Mouse (Mus musculus): ENCODE results near the gene Hinfp.
A peak's percentile ranks its signal among the peaks of the same experiment; 100 is the strongest.

Hinfp gene

DNA sequence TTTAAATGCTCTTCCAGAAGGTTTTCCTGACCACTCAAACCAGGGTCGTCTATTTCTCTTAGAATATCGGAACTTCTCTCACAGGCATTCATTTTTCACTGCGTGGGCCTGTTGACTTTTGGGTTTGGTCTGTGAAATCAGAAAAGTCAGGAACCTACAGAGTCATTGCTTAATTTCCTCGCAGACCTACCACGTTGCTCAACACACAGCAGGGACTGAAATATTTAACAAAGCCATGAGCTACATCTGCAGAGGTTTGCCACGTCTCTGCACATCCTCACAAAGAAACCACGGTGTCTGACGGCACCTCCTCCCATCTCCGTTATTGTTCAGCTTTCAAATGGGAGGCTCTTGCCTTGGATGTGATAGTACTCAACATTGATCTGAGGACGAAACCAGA is 46.5 kb downstream of the Hinfp start:
- DNase-seq (ENCODE audit: inconsistent ontology term): no peak

DNA sequence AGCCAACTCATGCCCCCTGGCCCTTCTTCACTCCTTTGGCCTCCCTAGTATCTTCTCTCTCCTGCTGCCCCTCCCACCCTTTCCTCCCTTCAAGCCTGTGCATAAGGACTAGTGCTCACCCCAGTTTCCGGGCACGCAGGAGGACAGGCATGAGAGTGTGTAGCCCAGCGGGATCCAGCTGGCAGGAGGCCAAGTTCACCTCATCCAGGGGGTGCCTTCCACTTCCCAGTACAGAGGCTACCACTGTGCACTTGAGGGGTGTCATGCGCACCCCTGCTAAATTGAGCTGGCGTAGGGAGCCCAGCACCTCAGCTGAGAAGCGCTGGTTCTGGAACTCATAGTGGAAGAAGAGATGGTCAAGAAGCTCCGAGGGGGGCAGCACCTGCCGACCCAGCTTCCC is 49.3 kb downstream of the Hinfp start:
- no peak for DNase-seq (ENCODE audit: inconsistent ontology term)

DNA sequence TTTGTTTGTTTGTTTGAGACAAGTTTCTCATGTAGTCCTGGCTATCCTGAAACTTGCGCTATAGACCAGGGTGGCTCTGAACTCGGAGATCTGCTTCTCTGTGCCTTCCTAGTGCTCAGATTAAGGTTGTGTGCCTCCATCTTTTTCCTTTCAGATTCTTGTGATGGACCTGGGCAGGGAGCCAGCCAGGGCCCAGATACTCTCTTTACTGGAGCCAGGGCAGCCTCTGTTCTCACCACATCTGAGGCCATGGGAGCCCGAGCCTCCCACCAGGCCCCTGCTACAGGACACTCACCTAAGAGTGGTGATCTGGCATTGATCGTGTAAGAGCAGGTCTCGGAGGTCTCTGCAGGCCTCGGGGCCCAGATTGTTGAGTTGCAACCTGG is 50.3 kb downstream of the Hinfp start:
- no peak for DNase-seq (ENCODE audit: inconsistent ontology term)

DNA sequence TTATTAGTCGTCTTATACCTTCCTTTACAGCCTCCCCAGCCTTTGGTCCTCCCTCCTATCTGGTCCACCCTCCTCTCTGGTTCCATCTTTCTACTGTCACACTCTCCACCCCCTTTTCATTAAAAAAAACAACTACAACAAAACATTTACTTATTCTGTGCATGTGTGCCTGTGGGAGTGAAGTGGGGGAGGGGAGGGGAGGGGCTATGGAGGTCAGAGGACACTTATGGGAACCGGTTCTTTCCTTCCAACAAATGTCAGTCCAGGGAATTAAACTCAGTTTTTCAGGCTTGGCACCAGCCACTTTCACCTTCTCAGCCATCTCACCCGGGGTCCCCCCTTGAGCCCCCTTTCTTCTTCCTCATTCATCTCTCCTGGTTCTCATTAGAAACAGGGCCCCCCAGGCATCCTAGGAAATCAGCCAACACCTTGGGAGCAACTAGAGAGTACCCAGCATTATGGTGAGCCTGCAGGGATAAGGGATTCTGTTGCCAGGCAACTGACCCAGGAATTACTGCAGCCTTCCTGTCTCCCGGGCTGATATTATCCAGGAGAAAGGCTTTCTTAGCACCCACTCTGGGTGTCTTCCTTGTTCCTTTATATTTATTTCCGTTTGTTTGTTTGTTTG is 50.8 kb downstream of the Hinfp start:
- DNase-seq (ENCODE audit: inconsistent ontology term): no peak

GRCm38 (mm10) chr9:44253441-44253840 is 52.0 kb downstream of the Hinfp start:
- DNase-seq (ENCODE audit: inconsistent ontology term): no peak

- no peak for DNase-seq (ENCODE audit: inconsistent ontology term)
Observed at GRCm38 (mm10) chr9:44251314-44251713, 54.2 kb downstream of the Hinfp start, which contains the start of gene Pdzd3. Gene Pdzd3, minus strand, starts transcription at chr9:44251471.

GRCm38 (mm10) chr9:44250445-44250844 is 55.0 kb downstream of the Hinfp start:
- DNase-seq (ENCODE audit: inconsistent ontology term): no peak

DNA sequence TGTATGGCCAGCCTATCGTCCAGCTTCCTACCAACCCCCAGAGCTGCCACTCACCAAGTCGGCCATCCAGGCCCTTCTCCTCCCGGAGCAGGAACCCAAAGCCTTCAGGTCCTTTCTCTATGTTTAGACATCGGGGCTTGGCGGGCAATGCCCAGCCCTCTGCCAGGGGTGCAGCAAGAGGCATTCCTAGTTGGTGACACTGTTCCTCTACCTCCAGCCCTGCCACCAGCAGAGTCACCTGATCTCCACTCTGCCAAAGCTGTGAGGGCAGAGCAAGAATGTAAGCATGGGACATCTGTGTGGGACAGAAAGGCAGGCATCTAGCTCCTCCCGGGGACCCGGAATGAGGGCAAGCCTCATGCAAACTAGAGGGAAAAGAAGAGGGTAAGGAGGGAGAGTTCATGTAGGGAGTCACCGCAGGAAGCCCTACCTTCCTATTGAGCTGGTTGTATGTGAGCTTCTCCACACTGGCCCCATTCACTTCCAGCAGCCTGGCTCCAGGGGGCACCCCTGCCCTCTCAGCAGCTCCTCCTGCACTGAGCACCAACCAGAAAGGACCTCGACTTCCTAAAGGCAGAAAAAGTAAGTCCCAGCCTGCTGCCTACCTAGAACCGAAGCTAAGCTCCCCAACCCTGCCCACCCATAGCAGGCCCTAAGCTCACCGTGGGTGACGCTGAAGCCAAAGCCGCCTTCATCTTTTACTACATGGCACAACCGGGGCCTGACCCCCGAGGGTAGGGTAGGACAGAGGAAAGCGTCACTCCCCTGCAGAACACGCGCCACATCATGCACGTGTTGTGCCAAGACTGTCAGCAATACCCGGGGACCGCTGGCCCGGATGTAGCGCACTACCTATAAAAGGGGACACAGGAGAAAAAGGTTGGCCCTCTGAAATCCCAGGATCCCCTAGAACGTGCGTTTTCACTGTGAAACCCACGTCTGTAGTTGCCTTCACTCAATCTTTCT is 56.0 kb downstream of the Hinfp start:
- peak; percentile 64 for DNase-seq (ENCODE audit: inconsistent ontology term)

- DNase-seq (ENCODE audit: inconsistent ontology term): no peak
Observed at GRCm38 (mm10) chr9:44247907-44248306, 57.6 kb downstream of the Hinfp start.

DNA sequence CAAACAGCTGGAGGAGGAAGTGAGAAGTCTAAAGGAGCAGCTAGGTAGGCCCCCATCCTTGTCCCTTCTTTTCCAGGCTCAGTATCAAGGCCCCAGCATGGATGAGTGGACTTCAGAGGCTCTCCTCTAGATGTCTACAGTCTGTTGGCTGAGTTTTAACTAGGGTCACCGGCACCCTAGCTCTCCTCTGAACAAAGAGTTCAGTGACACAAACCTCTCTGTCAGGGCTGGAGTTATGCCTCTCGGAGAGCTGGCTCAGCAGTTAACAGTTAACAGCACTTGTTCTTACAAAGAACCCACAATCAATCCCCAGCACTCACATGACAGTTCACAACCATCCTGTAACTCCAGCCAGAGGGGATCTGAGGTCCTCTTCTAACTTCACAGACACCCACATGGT is 61.9 kb downstream of the Hinfp start:
- no peak for DNase-seq (ENCODE audit: inconsistent ontology term)

Data from Muller cell, postnatal 12 days (primary cell).